Mouse (Mus musculus) MEL (cell line): ENCODE results near the gene Neu1.

Source experiments
- KAT2A ChIP-seq: conservative IDR thresholded peaks from 2 replicates; pipeline ENCODE4 v1.6.1; 2012; ENCODE audit warnings: low read depth, low read length, improper control_type of control experiment, inconsistent platforms
- MAFK ChIP-seq: IDR thresholded peaks from 2 replicates; pipeline ENCODE4 v1.6.1; 2011; ENCODE audit warnings: low read depth, mild to moderate bottlenecking, low read length, improper control_type of control experiment, borderline replicate concordance
- MYC ChIP-seq: IDR thresholded peaks from 2 replicates; pipeline ENCODE4 v1.6.1; 2011; ENCODE audit warnings: low read depth, mild to moderate bottlenecking, low read length, improper control_type of control experiment, moderate library complexity
- UBTF ChIP-seq: IDR thresholded peaks from 2 replicates; pipeline ENCODE4 v1.6.1; 2012; ENCODE audit warnings: low read depth, mild to moderate bottlenecking, inconsistent platforms, low read length, improper control_type of control experiment, moderate library complexity, borderline replicate concordance; ENCODE audit not compliant: insufficient read depth

- TF ChIP-seq KAT2A (no peak), MYC (no peak), MAFK (no peak), UBTF (no peak)
Measured at GRCm38 (mm10) chr17:34887942-34888341, 43.1 kb upstream of the Neu1 start.
